Mouse (Mus musculus) liver, embryonic 16.5 days (tissue): ENCODE results near the gene Rpusd3. TPM values are rescaled to one million over a fixed set of nuclear protein-coding genes. Genes with fewer than 3 reads are reported as not detected.
A peak's percentile ranks its signal among the peaks of the same experiment; 100 is the strongest.

Source experiments
- ATAC-seq: fragments of 200-750 bp; cut with Nextera tagmentation; 2 replicates; pipeline ENCODE4 v1.8.0; 2017; ENCODE audit warnings: low read depth, mild to moderate bottlenecking, moderate number of reproducible peaks, moderate library complexity
- H3K27ac ChIP-seq: fragments of 300-500 bp; sonication (generic); 2 replicates; pipeline ENCODE4 v1.5.1; 2014; ENCODE audit warnings: mild to moderate bottlenecking, low read length
- H3K27me3 ChIP-seq: fragments of 300-500 bp; sonication (generic); 2 replicates; pipeline ENCODE4 v1.6.1; 2014; ENCODE audit warnings: low read depth, low read length, mixed read lengths; ENCODE audit not compliant: control insufficient read depth, insufficient read depth
- H3K36me3 ChIP-seq: fragments of 300-500 bp; sonication (generic); 2 replicates; pipeline ENCODE4 v1.6.1; 2014; ENCODE audit warnings: mild to moderate bottlenecking; ENCODE audit not compliant: control insufficient read depth, insufficient read depth
- H3K4me1 ChIP-seq: fragments of 300-500 bp; sonication (generic); 2 replicates; pipeline ENCODE4 v1.6.1; 2014; ENCODE audit warnings: low read depth, low read length, mixed read lengths; ENCODE audit not compliant: control insufficient read depth
- H3K4me2 ChIP-seq: fragments of 300-500 bp; sonication (generic); 2 replicates; pipeline ENCODE4 v1.6.1; 2014; ENCODE audit warnings: low read depth, low read length, mixed read lengths
- H3K4me3 ChIP-seq: fragments of 300-500 bp; sonication (generic); 2 replicates; pipeline ENCODE4 v1.5.1; 2014; ENCODE audit warnings: low read depth, mild to moderate bottlenecking, low read length
- H3K9ac ChIP-seq: fragments of 300-500 bp; sonication (generic); 2 replicates; pipeline ENCODE4 v1.6.1; 2014; ENCODE audit warnings: low read depth, low read length
- H3K9me3 ChIP-seq: fragments of 300-500 bp; sonication (generic); replicated peaks from 2 replicates; pipeline ENCODE4 v1.6.1; 2016; ENCODE audit warnings: low read length; ENCODE audit not compliant: control insufficient read depth
- whole genome bisulfite sequencing: fragments of 180-500 bp; shearing (Covaris S2); extraction: QIAGEN DNeasy Blood & Tissue Kit; methylation state at CpG from one replicate; pipeline ENCODE4 v1.1.7; 2014; ENCODE audit not compliant: insufficient replicate concordance; 5-methylcytosine and 5-hydroxymethylcytosine counted together
- polyA plus RNA-seq: library from polyadenylated mRNA; unstranded; fragments of >200 nt; fragmentation: Nextera tagmentation; extraction: Ambion mirVana; gene quantifications from 2 replicates; pipeline ENCODE4 v1.2.1, GENCODE M21; 2015

Gene Rpusd3
- polyA plus RNA-seq, 1 experiment from 2014 or later: 11.8 TPM

DNA sequence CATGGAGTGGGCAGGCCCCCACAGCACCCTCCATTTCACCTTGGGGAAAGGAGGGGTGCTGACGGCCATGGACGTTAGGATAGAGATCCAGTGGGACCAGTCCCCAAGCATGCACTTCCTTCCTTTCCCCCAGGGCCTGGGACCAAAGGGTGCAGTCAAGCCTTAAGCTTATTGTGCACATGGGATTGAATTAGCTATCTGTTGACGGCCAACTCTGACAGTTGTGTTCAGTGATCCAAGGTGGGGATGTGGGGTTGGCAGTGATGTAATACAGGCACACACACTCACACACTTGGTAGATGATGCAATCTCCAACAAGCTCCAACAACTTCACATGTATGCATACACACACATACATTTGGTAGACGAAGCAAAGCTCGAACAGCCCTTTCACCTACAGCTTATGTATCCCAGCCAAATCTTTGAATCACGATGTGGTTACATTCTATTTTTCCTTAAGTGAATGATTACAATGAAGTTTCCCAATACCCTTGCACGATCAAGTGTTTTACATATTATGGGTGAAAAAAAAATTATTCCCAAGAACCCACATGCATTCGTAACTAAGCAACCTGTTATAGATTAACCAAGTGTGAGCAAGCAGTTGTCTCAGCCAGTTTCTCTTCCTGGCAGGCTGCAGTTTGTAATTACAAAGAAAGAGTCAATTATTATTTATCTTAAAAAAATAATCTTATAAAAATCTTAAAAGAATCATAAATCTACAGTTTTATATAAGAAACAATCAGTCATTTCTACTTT, 25.2 kb upstream of the Rpusd3 start:
- H3K4me2 ChIP-seq: no peak overlapping the region

DNA sequence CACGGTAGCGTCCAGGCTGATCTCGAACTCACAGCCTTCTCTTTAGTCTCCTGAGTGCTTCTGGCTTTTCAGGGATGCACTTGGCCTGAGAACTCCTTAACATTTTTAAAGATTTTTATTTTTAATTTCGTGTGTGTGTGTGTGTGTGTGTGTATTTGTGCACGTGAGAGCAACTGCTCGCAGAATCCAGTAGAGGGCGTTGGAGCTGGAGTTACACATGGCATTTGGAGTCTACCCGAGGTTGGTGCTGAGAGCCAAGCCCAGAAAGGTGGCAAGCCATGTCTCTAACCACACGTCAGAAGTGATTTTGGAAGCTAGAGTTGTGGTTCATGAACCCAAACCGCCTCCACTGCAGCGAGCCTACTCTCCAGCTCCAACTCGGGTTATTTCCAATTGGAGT, 24.0 kb upstream of the Rpusd3 start:
- peak overlapping the region; percentile 89 for H3K4me2 ChIP-seq
- H3K9me3 ChIP-seq: no peaks in the 10 kb centered on the region
- peaks cover 15% of the 10 kb centered on the region for H3K4me1 ChIP-seq
- H3K4me3 ChIP-seq: peak overlapping the region; percentile 83
- no peaks in the 10 kb centered on the region for H3K27me3 ChIP-seq
- H3K27ac ChIP-seq: no peak overlapping the region
- no peak for ATAC-seq
- 39% methylated on average over 12 of the region's 12 CpGs for WGBS
- H3K36me3 ChIP-seq: peaks cover 12% of the 10 kb centered on the region
- peak overlapping the region; percentile 89 for H3K9ac ChIP-seq

More for the DNA sequence above, 25.2 kb upstream of the Rpusd3 start:
- H3K27me3 ChIP-seq: no peaks in the 10 kb centered on the region
- no peak overlapping the region for H3K27ac ChIP-seq
- no peak overlapping the region for H3K9ac ChIP-seq
- H3K9me3 ChIP-seq: no peaks in the 10 kb centered on the region
- 80% methylated on average over 6 of the region's 8 CpGs for whole genome bisulfite sequencing
- H3K4me3 ChIP-seq: no peak overlapping the region
- H3K36me3 ChIP-seq: peaks cover 12% of the 10 kb centered on the region
- peaks cover 15% of the 10 kb centered on the region for H3K4me1 ChIP-seq
- ATAC-seq: no peak

DNA sequence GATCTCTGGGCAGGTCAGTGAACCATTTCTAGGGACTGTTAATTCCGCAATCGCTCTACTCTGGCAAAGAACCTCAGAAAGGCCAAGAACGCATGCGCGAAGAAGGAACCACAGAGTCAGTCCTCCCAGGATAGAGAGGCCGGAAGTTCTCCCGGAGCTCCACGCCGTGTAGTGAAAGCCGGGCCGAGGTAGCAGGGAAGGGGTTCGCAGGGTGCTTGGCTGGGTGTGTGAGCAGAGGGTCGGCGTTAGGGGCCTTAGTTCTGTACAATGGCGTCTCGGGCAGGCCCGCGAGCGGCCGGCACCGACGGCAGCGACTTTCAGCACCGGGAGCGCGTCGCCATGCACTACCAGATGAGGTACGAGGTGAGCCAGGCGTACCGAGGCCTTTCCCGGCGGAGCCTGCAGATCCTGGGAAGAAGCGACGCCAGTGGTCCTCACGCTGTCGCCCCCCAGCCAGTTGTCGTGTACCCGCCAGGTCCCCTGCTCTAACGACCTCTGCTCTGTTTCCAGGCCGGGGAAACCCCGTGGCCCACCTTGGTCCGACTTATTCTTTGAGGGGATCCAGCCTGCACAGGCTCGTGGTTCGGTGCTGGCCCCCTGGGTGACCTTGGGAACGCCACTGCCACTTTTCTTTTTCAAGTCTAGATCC, 23.4 kb upstream of the Rpusd3 start, which contains the start of gene Jagn1:
TSS of gene Jagn1 (plus strand) at position 128 of the 649 bp plus-strand sequence.
- Histone ChIP-seq H3K4me1 (peaks cover 15% of the 10 kb centered on the region), H3K36me3 (peaks cover 7% of the 10 kb centered on the region), H3K9me3 (no peaks in the 10 kb centered on the region), H3K27me3 (no peaks in the 10 kb centered on the region), H3K4me3 (peak within 1 kb of the TSS; percentile 83), H3K4me2 (peak within 1 kb of the TSS; percentile 89), H3K27ac (0 out of 2 replicates have a peak within 1 kb of the TSS, but pooled peaks have one; percentile 26), H3K9ac (peak within 1 kb of the TSS; percentile 89)
- peak; percentile 88 for ATAC-seq
- under 1% methylated on average over 45 of the region's 45 CpGs for whole genome bisulfite sequencing

DNA sequence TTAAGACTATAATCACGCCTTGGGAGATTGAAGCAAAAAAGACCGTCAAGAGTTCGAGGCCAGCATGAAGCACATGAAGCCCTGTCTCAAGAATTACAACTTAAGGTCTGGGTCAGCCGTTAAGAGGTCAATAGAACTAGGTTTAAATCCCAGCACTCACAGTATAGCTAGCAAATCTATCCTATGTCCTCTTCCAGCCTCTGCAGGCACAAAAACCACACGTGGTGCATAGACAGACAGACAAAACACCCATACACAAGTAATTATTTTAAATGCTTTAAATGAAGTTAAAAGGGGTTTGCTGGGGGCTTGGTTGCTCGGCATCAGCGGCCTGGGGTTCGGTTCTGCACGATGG, 22.9 kb upstream of the Rpusd3 start:
- peak; percentile 7; the same call in 1 of the 2 replicates for ATAC-seq
- H3K4me3 ChIP-seq: peak overlapping the region; percentile 83
- 0 out of 2 replicates have a peak overlapping the region, but pooled peaks have one; percentile 26 for H3K27ac ChIP-seq
- 35% methylated on average over 9 of the region's 9 CpGs for WGBS
- H3K4me2 ChIP-seq: peak overlapping the region; percentile 89
- peak overlapping the region; percentile 89 for H3K9ac ChIP-seq
- peaks cover 2% of the 10 kb centered on the region; the same call in 1 of the 2 replicates for H3K36me3 ChIP-seq
- H3K9me3 ChIP-seq: no peaks in the 10 kb centered on the region
- H3K27me3 ChIP-seq: no peaks in the 10 kb centered on the region
- H3K4me1 ChIP-seq: peaks cover 15% of the 10 kb centered on the region

DNA sequence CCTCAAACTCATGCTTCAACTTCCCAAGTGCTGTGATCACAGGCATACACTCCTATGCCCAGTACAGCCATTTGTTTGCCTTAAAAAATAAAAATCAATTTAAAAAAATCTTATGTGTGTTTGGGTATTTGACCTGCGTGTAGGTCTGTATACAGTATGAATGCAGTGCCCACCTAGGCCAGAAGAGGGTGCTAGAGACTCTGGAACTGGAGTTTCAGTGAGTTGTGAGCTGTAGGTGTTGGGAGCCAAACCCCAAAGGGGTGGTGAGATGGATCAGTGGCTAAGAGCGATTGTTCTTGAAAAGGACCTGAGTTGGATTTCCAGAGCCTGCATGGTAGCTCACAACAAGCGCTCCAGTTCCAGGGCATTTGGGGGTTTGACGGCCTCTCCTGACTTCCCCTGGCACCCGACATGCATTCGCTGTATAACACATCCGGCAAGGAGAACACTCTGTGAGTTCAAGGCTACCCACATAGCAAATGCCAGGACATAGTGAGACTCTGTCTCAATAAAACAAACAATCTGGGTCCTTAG, 22.1 kb upstream of the Rpusd3 start:
- 0 out of 2 replicates have a peak, but pooled peaks have one; percentile 35 for ATAC-seq
- H3K4me3 ChIP-seq: no peak overlapping the region
- H3K27ac ChIP-seq: no peak overlapping the region
- no peaks in the 10 kb centered on the region for H3K27me3 ChIP-seq
- no peak overlapping the region for H3K4me2 ChIP-seq
- WGBS: 51% methylated on average over 7 of the region's 7 CpGs
- H3K9me3 ChIP-seq: no peaks in the 10 kb centered on the region
- H3K9ac ChIP-seq: no peak overlapping the region
- no peaks in the 10 kb centered on the region for H3K36me3 ChIP-seq
- peaks cover 15% of the 10 kb centered on the region for H3K4me1 ChIP-seq

DNA sequence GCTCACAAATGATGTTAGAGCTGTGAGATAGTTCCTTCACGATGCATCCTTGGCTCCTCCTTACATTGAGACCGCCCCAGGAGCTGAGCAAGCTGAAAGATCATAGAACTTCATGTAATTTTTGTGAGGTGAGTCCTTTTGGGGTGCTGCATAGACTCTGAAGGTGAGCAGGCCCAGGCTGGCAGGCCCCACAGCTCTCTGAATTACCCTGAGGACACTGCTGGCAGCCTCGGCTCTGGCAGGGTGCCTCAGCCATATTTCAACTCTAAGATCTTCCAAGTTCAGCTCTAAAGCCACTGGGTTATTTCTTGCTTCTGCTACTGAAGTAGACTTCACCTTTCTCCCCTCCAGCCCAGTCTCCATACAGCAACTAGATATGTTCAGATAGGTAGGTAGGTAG, 21.5 kb upstream of the Rpusd3 start:
- Histone ChIP-seq H3K9me3 (no peaks in the 10 kb centered on the region), H3K4me2 (no peak overlapping the region), H3K9ac (no peak overlapping the region), H3K27ac (no peak overlapping the region), H3K4me3 (no peak overlapping the region), H3K27me3 (no peaks in the 10 kb centered on the region), H3K36me3 (no peaks in the 10 kb centered on the region), H3K4me1 (peaks cover 15% of the 10 kb centered on the region)
- 76% methylated on average over 3 of the region's 3 CpGs for WGBS
- no peak for ATAC-seq

DNA sequence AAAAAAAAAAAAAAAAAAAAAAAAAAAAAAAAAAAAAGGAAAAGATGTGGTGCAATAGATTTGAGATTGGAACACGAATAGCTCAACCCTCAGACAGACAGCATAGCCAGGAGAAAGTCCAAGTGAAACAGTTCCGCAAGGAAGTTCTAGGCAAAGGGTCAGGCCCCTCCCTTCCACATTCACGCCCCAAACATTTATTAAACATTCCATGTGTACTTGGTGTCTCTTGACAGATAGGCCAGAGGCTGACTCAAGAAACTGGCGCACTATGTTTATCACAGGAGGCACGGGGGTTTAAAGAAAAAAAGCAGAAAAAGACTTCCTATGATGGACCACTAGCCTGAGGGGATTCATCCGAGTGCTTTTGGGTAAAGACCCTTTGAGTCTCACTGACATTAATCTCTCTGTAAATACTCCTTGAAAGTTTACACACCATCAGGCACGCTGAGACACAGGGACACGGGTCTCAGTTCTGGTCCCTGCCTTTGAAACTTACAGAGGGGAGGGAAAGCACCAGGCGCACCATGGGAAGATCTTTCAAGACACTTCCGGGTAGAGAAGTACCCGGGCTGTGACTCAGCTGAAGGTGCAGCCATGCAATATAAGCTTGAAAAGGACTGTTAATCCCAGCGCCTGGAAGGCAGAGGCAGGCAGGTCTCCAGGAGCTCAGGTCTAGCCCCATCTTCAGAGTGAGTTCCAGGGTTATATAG, 19.7 kb upstream of the Rpusd3 start:
- Histone ChIP-seq H3K27me3 (no peaks in the 10 kb centered on the region), H3K4me2 (no peak overlapping the region), H3K9ac (no peak overlapping the region), H3K9me3 (no peaks in the 10 kb centered on the region), H3K36me3 (no peaks in the 10 kb centered on the region), H3K4me1 (peaks cover 15% of the 10 kb centered on the region), H3K27ac (no peak overlapping the region), H3K4me3 (no peak overlapping the region)
- 46% methylated on average over 12 of the region's 12 CpGs for WGBS
- no peak for ATAC-seq

DNA sequence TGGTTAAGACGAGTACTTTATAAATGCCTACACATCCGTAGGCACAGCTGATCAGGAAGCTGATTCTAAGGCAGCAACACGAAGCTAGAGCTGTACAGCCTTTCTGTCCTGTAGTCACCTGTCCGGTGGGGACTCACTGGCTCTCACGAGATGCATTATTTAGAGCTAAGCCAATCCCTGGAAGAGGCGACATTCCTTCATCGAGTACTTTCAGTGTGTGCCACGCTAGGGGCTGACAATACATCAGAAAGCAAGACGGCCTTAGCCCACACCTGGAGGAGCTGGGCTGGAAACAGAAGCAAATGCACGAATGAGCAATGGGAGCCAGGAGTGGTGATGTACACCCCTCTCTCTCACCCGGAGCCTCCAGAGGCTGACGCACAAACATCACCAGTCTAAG, 18.0 kb upstream of the Rpusd3 start:
- peaks cover 3% of the 10 kb centered on the region; the same call in 1 of the 2 replicates for H3K4me1 ChIP-seq
- 64% methylated on average over 12 of the region's 12 CpGs for WGBS

More for the DNA sequence above, 18.0 kb upstream of the Rpusd3 start:
- Histone ChIP-seq H3K9me3 (no peaks in the 10 kb centered on the region), H3K27ac (no peak overlapping the region), H3K9ac (no peak overlapping the region), H3K4me3 (no peak overlapping the region), H3K36me3 (no peaks in the 10 kb centered on the region), H3K4me2 (no peak overlapping the region), H3K27me3 (no peaks in the 10 kb centered on the region)
- no peak for ATAC-seq
